ENCODE assay signal across 8 mouse cellular contexts in genomic region chr5:143235028-143235693, GRCm38 (mm10). TPM values are rescaled to one million over a fixed set of nuclear protein-coding genes. Genes with fewer than 3 reads are reported as not detected.
A peak's percentile ranks its signal among the peaks of the same experiment; 100 is the strongest.
DNase-seq lines count a peak whose midpoint lies in the region; ATAC-seq lines count a peak whose summit lies in the region.

Gene Zfp12 (plus strand): TSS chr5:143235163.

- peak within 1 kb of the TSS; percentile 85 to 87 for H3K4me3 ChIP-seq in heart, embryonic 14.5 days (ENCODE audit: control insufficient read depth in 1 of 2, insufficient read depth in 1 of 2, low read depth in 1 of 2, low read length in 2 of 2)
- H3K4me3 ChIP-seq in liver, embryonic 13.5 days (replicated peaks): peak within 1 kb of the TSS; percentile 77
- H3K4me3 ChIP-seq in stomach, embryonic 16.5 days (replicated peaks; ENCODE audit: low read length): peak within 1 kb of the TSS; percentile 91

- ATAC-seq in CD4-positive, CD25-positive, alpha-beta regulatory T cell, adult 4 months: peak; percentile 96
- ATAC-seq in heart, embryonic 14.5 days (ENCODE audit: insufficient number of reproducible peaks, insufficient read depth, low FRiP score, low read depth): peak; percentile 95
- ATAC-seq in liver, embryonic 13.5 days (ENCODE audit: low read depth): peak; percentile 93
- ATAC-seq in stomach, embryonic 16.5 days (ENCODE audit: insufficient read depth, low FRiP score): peak; percentile 96

- peak within 1 kb of the TSS; percentile 92 for H3K4me2 ChIP-seq in heart, embryonic 14.5 days (ENCODE audit: low read length)
- H3K4me2 ChIP-seq in liver, embryonic 13.5 days: peak within 1 kb of the TSS; percentile 80
- H3K4me2 ChIP-seq in stomach, embryonic 16.5 days (ENCODE audit: low read depth, low read length): peak within 1 kb of the TSS; percentile 81

- peaks cover 7 to 9% of the 10 kb centered on the region in 2 experiments for H3K4me1 ChIP-seq in heart, embryonic 14.5 days (ENCODE audit: control insufficient read depth in 2 of 2, insufficient read depth in 2 of 2, low read length in 2 of 2)
- peaks cover 11% of the 10 kb centered on the region for H3K4me1 ChIP-seq in liver, embryonic 13.5 days (replicated peaks)
- H3K4me1 ChIP-seq in stomach, embryonic 16.5 days (ENCODE audit: control insufficient read depth, insufficient read depth, low read length): peaks cover 5% of the 10 kb centered on the region; the same call in 1 of the 2 replicates

- under 1% methylated on average over 58 of the region's 58 CpGs for WGBS in heart, embryonic 14.5 days
- whole genome bisulfite sequencing in liver, embryonic 13.5 days (ENCODE audit: insufficient replicate concordance): 0% methylated on average over 58 of the region's 58 CpGs
- WGBS in stomach, embryonic 16.5 days: under 1% methylated on average over 58 of the region's 58 CpGs

- H3K27ac ChIP-seq in heart, embryonic 14.5 days (replicated peaks in 1 of 2; ENCODE audit: control insufficient read depth in 1 of 2, insufficient read depth in 1 of 2, low read depth in 2 of 2, low read length in 2 of 2): peak within 1 kb of the TSS; percentile 91 to 95
- H3K27ac ChIP-seq in liver, embryonic 13.5 days: peak within 1 kb of the TSS; percentile 82
- H3K27ac ChIP-seq in stomach, embryonic 16.5 days (ENCODE audit: low read length): peak within 1 kb of the TSS; percentile 98

- H3K9me3 ChIP-seq in heart, embryonic 14.5 days (ENCODE audit: control insufficient read depth, low read length): no peaks in the 10 kb centered on the region
- no peaks in the 10 kb centered on the region for H3K9me3 ChIP-seq in liver, embryonic 13.5 days (replicated peaks)
- no peaks in the 10 kb centered on the region for H3K9me3 ChIP-seq in stomach, embryonic 16.5 days (replicated peaks; ENCODE audit: control insufficient read depth, low read length)

- peak; percentile 16 for DNase-seq in c-Kit-negative CD71-positive TER-119-positive erythroid progenitor cells, embryonic 14.5 days (ENCODE audit: low read depth, low spot score)
- DNase-seq in fibroblast of lung, adult 2 months (ENCODE audit: low read depth): peak; percentile 94
- DNase-seq in kidney, postnatal 14 days: peak; percentile 98
- peak; percentile 79 for DNase-seq in liver, embryonic 13.5 days
- DNase-seq in neural tube, embryonic 10.5 days (ENCODE audit: extremely low spot score, low spot score): peak; percentile 92

- H3K27me3 ChIP-seq in heart, embryonic 14.5 days (ENCODE audit: control insufficient read depth, insufficient read depth, low read length): no peaks in the 10 kb centered on the region
- H3K27me3 ChIP-seq in liver, embryonic 13.5 days: no peaks in the 10 kb centered on the region
- H3K27me3 ChIP-seq in stomach, embryonic 16.5 days (ENCODE audit: control insufficient read depth, insufficient read depth, low read length): no peaks in the 10 kb centered on the region

- peaks cover 35% of the 10 kb centered on the region for H3K36me3 ChIP-seq in heart, embryonic 14.5 days (ENCODE audit: control insufficient read depth, insufficient read depth, low read length)
- H3K36me3 ChIP-seq in liver, embryonic 13.5 days: peaks cover 14% of the 10 kb centered on the region
- no peaks in the 10 kb centered on the region for H3K36me3 ChIP-seq in stomach, embryonic 16.5 days (ENCODE audit: control insufficient read depth, insufficient read depth, low read length)

- H3K9ac ChIP-seq in heart, embryonic 14.5 days (ENCODE audit: low read length): peak within 1 kb of the TSS; percentile 93
- H3K9ac ChIP-seq in liver, embryonic 13.5 days: peak within 1 kb of the TSS; percentile 83
- peak within 1 kb of the TSS; percentile 97 for H3K9ac ChIP-seq in stomach, embryonic 16.5 days (ENCODE audit: low read length)

RNA-seq across cellular contexts. Expression of gene Zfp12, which starts in this region (rescaled TPM):
- 1 to 10 TPM; 3.6 to 4.6 TPM for polyA plus RNA-seq in CD4-positive, CD25-positive, alpha-beta regulatory T cell, adult 4 months (2017; shearing (Covaris generic))
- polyA plus RNA-seq in heart, embryonic 14.5 days (2014; fragmentation: Nextera tagmentation; extraction: Ambion mirVana): 9.4 and 9.7 TPM in 2 replicates
- 2.2 and 3.1 TPM in 2 replicates for polyA plus RNA-seq in liver, embryonic 13.5 days (2015; fragmentation: Nextera tagmentation; extraction: Ambion mirVana)
- 11.3 and 12.9 TPM in 2 replicates for polyA plus RNA-seq in stomach, embryonic 16.5 days (2015; fragmentation: Nextera tagmentation; extraction: Ambion mirVana)

Comparison
In these comparisons a context has a peak if more than half of its experiments do, and no peak if none do; other contexts are left out.
1. Peak in every context shown above with its lines: DNase-seq, ATAC-seq, H3K4me3 ChIP-seq and H3K27ac ChIP-seq.
2. DNase-seq: peak in every context shown above with its lines; median percentile 98 in kidney, postnatal 14 days; 94 in fibroblast of lung, adult 2 months; 92 in neural tube, embryonic 10.5 days; 79 in liver, embryonic 13.5 days; 16 in c-Kit-negative CD71-positive TER-119-positive erythroid progenitor cells, embryonic 14.5 days.